Mouse (Mus musculus) kidney, adult 2 months (tissue): Measurements from ENCODE around the gene Thra.

ENCODE experiments used
- CTCF ChIP-seq: fragments of 200-500 bp; conservative IDR thresholded peaks from 2 replicates; pipeline ENCODE4 v1.5.1; 2011; ENCODE audit warnings: low read depth, mild to moderate bottlenecking, control low read depth, low read length, moderate library complexity, mixed read lengths; ENCODE audit not compliant: insufficient read depth, insufficient read length
- POLR2A ChIP-seq: fragments of 200-500 bp; IDR thresholded peaks from one replicate; pipeline ENCODE4 v1.6.1; 2011; ENCODE audit warnings: low read depth, low read length, control low read depth

DNA sequence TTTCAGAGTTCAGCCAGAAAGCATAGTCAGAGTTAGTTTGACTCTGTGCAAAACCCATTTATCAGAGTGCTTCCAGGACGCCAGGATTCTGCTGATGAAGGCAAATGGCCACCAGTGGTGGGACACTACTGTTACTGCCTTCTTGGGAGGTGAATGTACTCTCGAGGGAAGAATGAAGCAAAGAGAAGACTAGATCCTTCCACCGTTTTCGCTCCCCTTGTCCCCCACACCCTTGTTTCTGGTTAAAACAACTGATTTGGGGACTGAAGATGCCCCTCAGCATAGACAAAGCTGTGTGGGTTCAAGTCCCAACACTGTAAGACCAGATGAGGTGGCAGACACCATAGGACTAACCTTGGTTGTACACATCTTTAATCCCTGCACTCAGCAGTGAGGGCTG is 43.7 kb downstream of the Thra start:
- TF ChIP-seq POLR2A (no peak), CTCF (no peak)
